8 mouse cellular contexts compared by ENCODE assay signal in the genomic region with DNA sequence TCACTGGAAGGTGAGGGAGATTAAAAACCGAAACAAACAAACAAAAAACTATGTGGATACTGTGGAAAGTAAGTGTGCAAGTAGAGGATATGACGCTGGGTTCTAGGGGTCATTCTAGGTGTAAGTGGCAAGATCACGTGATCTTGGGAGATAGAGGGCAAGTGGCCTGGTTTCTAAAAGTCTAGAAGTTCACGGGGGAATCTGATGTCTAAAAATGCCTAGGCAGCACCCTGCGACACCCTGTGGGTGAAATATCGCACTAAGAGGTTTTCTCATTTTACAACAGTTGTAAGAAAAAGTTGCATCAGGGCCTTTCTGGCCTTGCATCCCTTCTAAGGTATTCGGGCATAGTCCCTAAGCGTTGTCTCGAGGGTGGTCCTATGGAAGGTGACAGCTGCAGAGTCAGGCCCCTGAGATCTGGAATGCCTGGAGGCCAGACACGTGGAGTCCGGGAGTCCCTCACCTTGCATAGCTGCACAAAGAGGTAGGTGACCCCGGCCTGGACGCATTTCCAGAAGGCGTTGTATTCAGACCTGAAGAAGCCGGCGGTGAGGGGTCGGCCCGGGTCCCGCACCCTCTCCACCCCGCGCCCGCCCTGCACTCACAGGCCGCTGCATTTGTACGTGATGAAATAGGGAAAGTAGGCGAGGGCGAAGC. TPM values are rescaled to one million over a fixed set of nuclear protein-coding genes. Genes with fewer than 3 reads are reported as not detected.
DNase-seq lines count a peak whose midpoint lies in the region; ATAC-seq and TF ChIP-seq lines count a peak whose summit lies in the region.

No protein-coding gene starts in this region.

- intact Hi-C loops in heart, postnatal 14 days (cut with DNase I): loop anchor here (5.0 kb wide), 1 partner anchor 62 kb away; no protein-coding TSS in a partner anchor

- ATAC-seq in heart, embryonic 14.5 days (ENCODE audit: insufficient number of reproducible peaks, insufficient read depth, low FRiP score, low read depth): peak; percentile 9
- ATAC-seq in forebrain, embryonic 13.5 days: peak; percentile 61
- ATAC-seq in liver, embryonic 14.5 days (ENCODE audit: insufficient read depth): peak; percentile 24
- no peak for ATAC-seq in monocyte, adult 5-6 weeks (replicated peaks; ENCODE audit: insufficient number of reproducible peaks, low FRiP score, low TSS enrichment, poor library complexity, severe bottlenecking)

- WGBS in heart, embryonic 14.5 days: 7% methylated on average over 26 of the region's 26 CpGs
- WGBS in forebrain, embryonic 13.5 days: 7% methylated on average over 26 of the region's 26 CpGs
- 6% methylated on average over 26 of the region's 26 CpGs for WGBS in liver, embryonic 14.5 days (ENCODE audit: insufficient replicate concordance)

- no peak for TF ChIP-seq EP300 in ES-Bruce4 (IDR thresholded peaks at IDR 0.05; ENCODE audit: insufficient read depth, low read depth, low read length)
- no peak for TF ChIP-seq EP300 in liver, embryonic 14.5 days (IDR thresholded peaks at IDR 0.05; ENCODE audit: low read depth)

- no peaks in the 10 kb centered on the region for H3K27me3 ChIP-seq in heart, embryonic 14.5 days (ENCODE audit: control insufficient read depth, insufficient read depth, low read length)
- no peaks in the 10 kb centered on the region for H3K27me3 ChIP-seq in ES-Bruce4 (ENCODE audit: control insufficient read depth, insufficient read depth, low read length, poor library complexity, severe bottlenecking)
- no peaks in the 10 kb centered on the region for H3K27me3 ChIP-seq in forebrain, embryonic 13.5 days
- H3K27me3 ChIP-seq in liver, embryonic 14.5 days (ENCODE audit: control insufficient read depth, insufficient read depth, low read length): no peaks in the 10 kb centered on the region

- peak overlapping the region; percentile 93 for H3K9ac ChIP-seq in heart, embryonic 14.5 days (ENCODE audit: low read length)
- H3K9ac ChIP-seq in ES-Bruce4 (ENCODE audit: low read depth, poor library complexity, severe bottlenecking): peak overlapping the region; percentile 71
- H3K9ac ChIP-seq in forebrain, embryonic 13.5 days: peak overlapping the region; percentile 85
- H3K9ac ChIP-seq in liver, embryonic 14.5 days (replicated peaks): peak overlapping the region; percentile 86

- peak overlapping the region; percentile 76 to 89 for H3K4me3 ChIP-seq in heart, embryonic 14.5 days (ENCODE audit: control insufficient read depth in 1 of 2, insufficient read depth in 1 of 2, low read depth in 1 of 2, low read length in 2 of 2)
- H3K4me3 ChIP-seq in ES-Bruce4 (ENCODE audit: low read depth, low read length): peak overlapping the region; percentile 83
- H3K4me3 ChIP-seq in forebrain, embryonic 13.5 days: peak overlapping the region; percentile 64
- peak overlapping the region; percentile 75 to 85 for H3K4me3 ChIP-seq in liver, embryonic 14.5 days (ENCODE audit: insufficient read depth in 1 of 2, low read depth in 2 of 2, low read length in 2 of 2)

- H3K4me2 ChIP-seq in heart, embryonic 14.5 days (ENCODE audit: low read length): peak overlapping the region; percentile 94
- peak overlapping the region; percentile 73 for H3K4me2 ChIP-seq in forebrain, embryonic 13.5 days
- peak overlapping the region; percentile 84 for H3K4me2 ChIP-seq in liver, embryonic 14.5 days (ENCODE audit: low read depth)

- TF ChIP-seq CTCF in ES-Bruce4 (IDR thresholded peaks at IDR 0.05; ENCODE audit: low read depth, low read length): no peak
- TF ChIP-seq CTCF in liver, embryonic 14.5 days (IDR thresholded peaks at IDR 0.05; ENCODE audit: low read depth): no peak

- peaks cover 4 to 17% of the 10 kb centered on the region in 2 experiments for H3K4me1 ChIP-seq in heart, embryonic 14.5 days (ENCODE audit: control insufficient read depth in 2 of 2, insufficient read depth in 2 of 2, low read length in 2 of 2)
- no peaks in the 10 kb centered on the region for H3K4me1 ChIP-seq in ES-Bruce4 (ENCODE audit: control insufficient read depth, insufficient read depth, low read length)
- peaks cover 24% of the 10 kb centered on the region for H3K4me1 ChIP-seq in forebrain, embryonic 13.5 days
- peaks cover 7 to 11% of the 10 kb centered on the region in 2 experiments; a peak in 3 of 4 replicates for H3K4me1 ChIP-seq in liver, embryonic 14.5 days (replicated peaks; ENCODE audit: control insufficient read depth in 2 of 2, insufficient read depth in 2 of 2, low read length in 1 of 2)

- H3K9me3 ChIP-seq in heart, embryonic 14.5 days (ENCODE audit: control insufficient read depth, low read length): no peaks in the 10 kb centered on the region
- H3K9me3 ChIP-seq in ES-Bruce4 (replicated peaks; ENCODE audit: control insufficient read depth, insufficient read depth, low read length, poor library complexity, severe bottlenecking): no peaks in the 10 kb centered on the region
- H3K9me3 ChIP-seq in forebrain, embryonic 13.5 days (replicated peaks): no peaks in the 10 kb centered on the region
- no peaks in the 10 kb centered on the region for H3K9me3 ChIP-seq in liver, embryonic 14.5 days (ENCODE audit: control insufficient read depth, low read length)

- H3K36me3 ChIP-seq in heart, embryonic 14.5 days (ENCODE audit: control insufficient read depth, insufficient read depth, low read length): peaks cover 35% of the 10 kb centered on the region
- H3K36me3 ChIP-seq in ES-Bruce4 (ENCODE audit: control insufficient read depth, insufficient read depth, low read length, poor library complexity, severe bottlenecking): no peaks in the 10 kb centered on the region
- peaks cover 40% of the 10 kb centered on the region for H3K36me3 ChIP-seq in forebrain, embryonic 13.5 days (ENCODE audit: poor library complexity, severe bottlenecking)
- 0 out of 2 replicates have a peak, but pooled peaks cover 2% of the 10 kb centered on the region for H3K36me3 ChIP-seq in liver, embryonic 14.5 days (replicated peaks; ENCODE audit: control insufficient read depth, insufficient read depth, low read depth)

- DNase-seq in heart, postnatal 14 days: no peak
- DNase-seq in liver, embryonic 14.5 days (ENCODE audit: low read depth in 3 of 3, low spot score in 3 of 3): no peak
- no peak for DNase-seq in urinary bladder, postnatal 36 days (ENCODE audit: low spot score in 2 of 2)
- DNase-seq in cerebellum, postnatal 25 days: no peak

- H3K27ac ChIP-seq in heart, embryonic 14.5 days (replicated peaks in 1 of 2; ENCODE audit: control insufficient read depth in 1 of 2, insufficient read depth in 1 of 2, low read depth in 2 of 2, low read length in 2 of 2): peak overlapping the region; percentile 52 to 60; a peak in 3 of 4 replicates
- no peak overlapping the region for H3K27ac ChIP-seq in ES-Bruce4 (ENCODE audit: insufficient read depth, low read length)
- peak overlapping the region; percentile 88; the same call in 1 of the 2 replicates for H3K27ac ChIP-seq in forebrain, embryonic 13.5 days
- H3K27ac ChIP-seq in liver, embryonic 14.5 days: no peak overlapping the region

- TF ChIP-seq POLR2A in ES-Bruce4 (IDR thresholded peaks at IDR 0.05; ENCODE audit: insufficient read depth, low read length): no peak

RNA-seq across cellular contexts. Expression of gene Tmem147, which starts 0.5 kb away (rescaled TPM):
- polyA plus RNA-seq in heart, embryonic 14.5 days (2014; fragmentation: Nextera tagmentation; extraction: Ambion mirVana): 205 and 215 TPM in 2 replicates
- total RNA-seq in heart, postnatal 14 days (2021): 100 to 1,000 TPM; 238 to 243 TPM
- polyA plus RNA-seq in ES-Bruce4 (2011; ENCODE audit: insufficient read depth, insufficient read length, low read depth, missing spikeins): 66.7 and 75.8 TPM in 2 replicates
- polyA plus RNA-seq in forebrain, embryonic 13.5 days (2015; fragmentation: Nextera tagmentation; extraction: Ambion mirVana): 182 and 188 TPM in 2 replicates
- polyA plus RNA-seq in liver, embryonic 14.5 days (2012; rRNA removed): 63.3 and 64.4 TPM in 2 replicates
- 110 and 117 TPM in 2 replicates for polyA plus RNA-seq in liver, embryonic 14.5 days (2014; fragmentation: Nextera tagmentation; extraction: Ambion mirVana)
- total RNA-seq in monocyte, adult 5-6 weeks (2017): 14.0 to 17.1 TPM (median 17.0 TPM) in 3 replicates

RNA-seq across cellular contexts. Expression of gene Gapdhs, which starts 14.6 kb away (rescaled TPM):
- 0.43 and 0.44 TPM in 2 replicates for polyA plus RNA-seq in heart, embryonic 14.5 days (2014; fragmentation: Nextera tagmentation; extraction: Ambion mirVana)
- total RNA-seq in heart, postnatal 14 days (2021): not detected
- not detected in 2 replicates for polyA plus RNA-seq in ES-Bruce4 (2011; ENCODE audit: insufficient read depth, insufficient read length, low read depth, missing spikeins)
- 0.93 and 1.0 TPM in 2 replicates for polyA plus RNA-seq in forebrain, embryonic 13.5 days (2015; fragmentation: Nextera tagmentation; extraction: Ambion mirVana)
- not detected in 2 replicates for polyA plus RNA-seq in liver, embryonic 14.5 days (2012; rRNA removed)
- not detected in 2 replicates for polyA plus RNA-seq in liver, embryonic 14.5 days (2014; fragmentation: Nextera tagmentation; extraction: Ambion mirVana)
- 0.85 to 1.9 TPM in 2 of 3 replicates, not detected in the other for total RNA-seq in monocyte, adult 5-6 weeks (2017)

RNA-seq across cellular contexts. Expression of gene Atp4a, which starts 16.9 kb away (rescaled TPM):
- 0.22 and 0.42 TPM in 2 replicates for polyA plus RNA-seq in heart, embryonic 14.5 days (2014; fragmentation: Nextera tagmentation; extraction: Ambion mirVana)
- total RNA-seq in heart, postnatal 14 days (2021): under 1 TPM in 1 of 2 experiments, not detected in 1; 0.15 TPM
- polyA plus RNA-seq in ES-Bruce4 (2011; ENCODE audit: insufficient read depth, insufficient read length, low read depth, missing spikeins): 1.4 and 1.6 TPM in 2 replicates
- polyA plus RNA-seq in forebrain, embryonic 13.5 days (2015; fragmentation: Nextera tagmentation; extraction: Ambion mirVana): 0.79 and 1.4 TPM in 2 replicates
- 0.97 and 1.6 TPM in 2 replicates for polyA plus RNA-seq in liver, embryonic 14.5 days (2012; rRNA removed)
- polyA plus RNA-seq in liver, embryonic 14.5 days (2014; fragmentation: Nextera tagmentation; extraction: Ambion mirVana): 0.43 and 2.1 TPM in 2 replicates
- total RNA-seq in monocyte, adult 5-6 weeks (2017): 0.75 TPM in 1 of 3 replicates, not detected in the others

RNA-seq across cellular contexts. Expression of gene Sbsn, which starts 22.4 kb away (rescaled TPM):
- polyA plus RNA-seq in heart, embryonic 14.5 days (2014; fragmentation: Nextera tagmentation; extraction: Ambion mirVana): 0.57 and 0.84 TPM in 2 replicates
- 1 to 10 TPM; 4.3 to 5.5 TPM for total RNA-seq in heart, postnatal 14 days (2021)
- polyA plus RNA-seq in ES-Bruce4 (2011; ENCODE audit: insufficient read depth, insufficient read length, low read depth, missing spikeins): 12.4 and 14.6 TPM in 2 replicates
- polyA plus RNA-seq in forebrain, embryonic 13.5 days (2015; fragmentation: Nextera tagmentation; extraction: Ambion mirVana): 1.5 and 1.9 TPM in 2 replicates
- 0.12 and 0.37 TPM in 2 replicates for polyA plus RNA-seq in liver, embryonic 14.5 days (2012; rRNA removed)
- polyA plus RNA-seq in liver, embryonic 14.5 days (2014; fragmentation: Nextera tagmentation; extraction: Ambion mirVana): not detected in 2 replicates
- 2.3 TPM in 1 of 3 replicates, not detected in the others for total RNA-seq in monocyte, adult 5-6 weeks (2017)

RNA-seq across cellular contexts. Expression of gene 2200002J24Rik, which starts 30.1 kb away (rescaled TPM):
- polyA plus RNA-seq in heart, embryonic 14.5 days (2014; fragmentation: Nextera tagmentation; extraction: Ambion mirVana): 1.3 and 2.8 TPM in 2 replicates
- total RNA-seq in heart, postnatal 14 days (2021): not detected
- polyA plus RNA-seq in ES-Bruce4 (2011; ENCODE audit: insufficient read depth, insufficient read length, low read depth, missing spikeins): not detected in 2 replicates
- polyA plus RNA-seq in forebrain, embryonic 13.5 days (2015; fragmentation: Nextera tagmentation; extraction: Ambion mirVana): not detected in 2 replicates
- polyA plus RNA-seq in liver, embryonic 14.5 days (2012; rRNA removed): 0.13 and 0.32 TPM in 2 replicates
- 1.2 and 2.0 TPM in 2 replicates for polyA plus RNA-seq in liver, embryonic 14.5 days (2014; fragmentation: Nextera tagmentation; extraction: Ambion mirVana)
- total RNA-seq in monocyte, adult 5-6 weeks (2017): not detected in 3 replicates

Comparison
In these comparisons a context has a peak if more than half of its experiments do, and no peak if none do; other contexts are left out.
1. H3K27ac ChIP-seq: peak in heart, embryonic 14.5 days (2 of 2) and forebrain, embryonic 13.5 days (single experiment); none in ES-Bruce4 (single experiment) and liver, embryonic 14.5 days (single experiment).
2. Peak in every context shown above with its lines, with median percentiles within 50 percentile points of each other: H3K4me2 ChIP-seq, H3K4me3 ChIP-seq and H3K9ac ChIP-seq.